Mouse (Mus musculus): ENCODE measurements around the gene Fam222b. TPM values are rescaled to one million over a fixed set of nuclear protein-coding genes. Genes with fewer than 3 reads are reported as not detected.

Fam222b gene
- polyA plus RNA-seq, 1 experiment from 2014 or later = 21.1 TPM

- Histone ChIP-seq H3K9ac (replicated peaks; ENCODE audit: low read depth, low read length) (no peak overlapping the region), H3K4me1 (replicated peaks; ENCODE audit: control insufficient read depth, insufficient read depth, low read length) (no peaks in the 10 kb centered on the region), H3K4me2 (ENCODE audit: low read length) (no peak overlapping the region), H3K4me3 (replicated peaks; ENCODE audit: low read length) (no peak overlapping the region), H3K27ac (ENCODE audit: low read length) (no peak overlapping the region), H3K36me3 (ENCODE audit: control insufficient read depth, insufficient read depth) (peaks cover 3% of the 10 kb centered on the region; the same call in 1 of the 2 replicates), H3K27me3 (replicated peaks; ENCODE audit: control insufficient read depth, insufficient read depth, low read length) (no peaks in the 10 kb centered on the region), H3K9me3 (ENCODE audit: control insufficient read depth, low read length) (no peaks in the 10 kb centered on the region)
- WGBS = 94% methylated on average over 5 of the region's 5 CpGs
- no peak for ATAC-seq
These were observed 10.0 kb downstream of the Fam222b start for GRCm38 (mm10) chr11:78104501-78104900.

GRCm38 (mm10) chr11:78113616-78114015 is 19.2 kb downstream of the Fam222b start:
- H3K4me2 ChIP-seq (ENCODE audit: low read length) = peak overlapping the region; percentile 86; the same call in 1 of the 2 replicates
- peak; percentile 43 for ATAC-seq
- no peak overlapping the region for H3K9ac ChIP-seq (replicated peaks; ENCODE audit: low read depth, low read length)
- no peaks in the 10 kb centered on the region for H3K36me3 ChIP-seq (ENCODE audit: control insufficient read depth, insufficient read depth)
- H3K4me3 ChIP-seq (replicated peaks; ENCODE audit: low read length) = no peak overlapping the region
- H3K4me1 ChIP-seq (replicated peaks; ENCODE audit: control insufficient read depth, insufficient read depth, low read length) = peaks cover 37% of the 10 kb centered on the region
- H3K9me3 ChIP-seq (ENCODE audit: control insufficient read depth, low read length) = no peaks in the 10 kb centered on the region
- 18% methylated on average over 2 of the region's 2 CpGs for WGBS
- no peaks in the 10 kb centered on the region for H3K27me3 ChIP-seq (replicated peaks; ENCODE audit: control insufficient read depth, insufficient read depth, low read length)
- H3K27ac ChIP-seq (ENCODE audit: low read length) = peak overlapping the region; percentile 49; the same call in 1 of the 2 replicates

- WGBS = 10% methylated on average over 19 of the region's 19 CpGs
These were observed 20.4 kb downstream of the Fam222b start for GRCm38 (mm10) chr11:78114676-78115366.

DNA sequence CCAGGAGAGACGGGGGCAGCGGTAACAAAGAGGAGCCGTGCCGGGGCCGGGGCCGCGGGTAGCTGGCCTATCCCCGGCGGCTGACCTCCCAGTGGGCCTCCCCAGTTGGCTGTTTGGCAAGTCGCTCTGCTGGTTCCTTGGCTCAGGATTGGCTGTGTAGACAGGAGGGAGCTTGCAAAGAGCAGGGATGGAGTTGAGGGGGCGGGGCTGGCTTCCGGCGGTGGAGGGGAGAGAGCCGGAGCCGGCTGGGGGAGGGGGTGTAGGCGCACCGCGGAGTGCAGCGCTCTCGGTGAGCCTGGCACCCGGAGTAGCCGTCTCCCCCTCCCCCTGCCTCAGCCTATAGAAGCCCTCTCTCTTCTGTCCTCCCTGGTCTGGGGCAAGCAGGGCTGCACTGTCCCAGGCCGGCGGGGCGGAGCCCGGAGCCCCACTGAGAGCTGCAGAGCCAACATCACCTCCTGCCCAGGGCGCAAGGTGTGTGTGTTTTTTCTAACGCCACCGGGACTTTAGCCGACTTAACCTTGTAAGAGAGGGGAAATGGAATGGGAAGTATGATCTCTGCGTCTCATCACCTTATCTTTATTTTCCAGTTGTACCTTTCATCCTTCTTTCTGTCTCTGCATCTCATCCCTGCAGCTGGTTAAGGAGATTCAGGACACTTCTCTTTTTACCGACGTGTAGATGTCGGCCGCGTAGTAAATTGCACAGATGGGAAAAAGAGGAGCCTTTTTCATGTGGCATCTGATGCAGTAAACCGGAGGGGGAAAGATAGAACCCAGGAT is 21.1 kb downstream of the Fam222b start:
- WGBS = under 1% methylated on average over 34 of the region's 37 CpGs
- Histone ChIP-seq H3K27me3 (replicated peaks; ENCODE audit: control insufficient read depth, insufficient read depth, low read length) (no peaks in the 10 kb centered on the region), H3K9me3 (ENCODE audit: control insufficient read depth, low read length) (no peaks in the 10 kb centered on the region), H3K4me1 (replicated peaks; ENCODE audit: control insufficient read depth, insufficient read depth, low read length) (peaks cover 37% of the 10 kb centered on the region), H3K9ac (replicated peaks; ENCODE audit: low read depth, low read length) (peak overlapping the region; percentile 78), H3K4me2 (ENCODE audit: low read length) (peak overlapping the region; percentile 86), H3K27ac (ENCODE audit: low read length) (peak overlapping the region; percentile 90), H3K36me3 (ENCODE audit: control insufficient read depth, insufficient read depth) (no peaks in the 10 kb centered on the region), H3K4me3 (replicated peaks; ENCODE audit: low read length) (peak overlapping the region; percentile 72)
- ATAC-seq = peak; percentile 98

More at GRCm38 (mm10) chr11:78114676-78115366, 20.4 kb downstream of the Fam222b start:
- Histone ChIP-seq H3K27me3 (replicated peaks; ENCODE audit: control insufficient read depth, insufficient read depth, low read length) (no peaks in the 10 kb centered on the region), H3K36me3 (ENCODE audit: control insufficient read depth, insufficient read depth) (no peaks in the 10 kb centered on the region), H3K27ac (ENCODE audit: low read length) (peak overlapping the region; percentile 90), H3K4me3 (replicated peaks; ENCODE audit: low read length) (peak overlapping the region; percentile 72), H3K4me1 (replicated peaks; ENCODE audit: control insufficient read depth, insufficient read depth, low read length) (peaks cover 37% of the 10 kb centered on the region), H3K9ac (replicated peaks; ENCODE audit: low read depth, low read length) (peak overlapping the region; percentile 78), H3K4me2 (ENCODE audit: low read length) (peak overlapping the region; percentile 86), H3K9me3 (ENCODE audit: control insufficient read depth, low read length) (no peaks in the 10 kb centered on the region)
- ATAC-seq = no peak

DNA sequence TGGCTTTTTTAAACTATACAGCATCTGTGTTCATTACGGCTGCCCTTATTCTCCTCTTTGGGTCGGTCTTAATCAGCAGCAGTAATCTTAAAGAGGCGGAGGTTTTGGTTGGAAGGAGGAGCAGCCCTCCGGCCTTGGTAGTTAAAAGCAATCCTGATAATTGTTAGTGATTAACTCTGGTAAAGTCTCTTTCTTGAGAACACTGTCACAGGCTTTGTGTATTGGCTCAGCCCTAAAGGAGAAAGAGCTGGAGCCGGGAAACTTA is 21.6 kb downstream of the Fam222b start:
- Histone ChIP-seq H3K27ac (ENCODE audit: low read length) (peak overlapping the region; percentile 82), H3K9me3 (ENCODE audit: control insufficient read depth, low read length) (no peaks in the 10 kb centered on the region), H3K9ac (replicated peaks; ENCODE audit: low read depth, low read length) (peak overlapping the region; percentile 78), H3K27me3 (replicated peaks; ENCODE audit: control insufficient read depth, insufficient read depth, low read length) (no peaks in the 10 kb centered on the region), H3K4me1 (replicated peaks; ENCODE audit: control insufficient read depth, insufficient read depth, low read length) (peaks cover 37% of the 10 kb centered on the region), H3K4me2 (ENCODE audit: low read length) (peak overlapping the region; percentile 86), H3K36me3 (ENCODE audit: control insufficient read depth, insufficient read depth) (no peaks in the 10 kb centered on the region), H3K4me3 (replicated peaks; ENCODE audit: low read length) (peak overlapping the region; percentile 72)
- WGBS = 1% methylated on average over 5 of the region's 5 CpGs
- ATAC-seq = no peak

GRCm38 (mm10) chr11:78118467-78118866 is 24.0 kb downstream of the Fam222b start:
- Histone ChIP-seq H3K4me1 (replicated peaks; ENCODE audit: control insufficient read depth, insufficient read depth, low read length) (peaks cover 29% of the 10 kb centered on the region), H3K9me3 (ENCODE audit: control insufficient read depth, low read length) (no peaks in the 10 kb centered on the region), H3K4me2 (ENCODE audit: low read length) (no peak overlapping the region), H3K27ac (ENCODE audit: low read length) (no peak overlapping the region), H3K4me3 (replicated peaks; ENCODE audit: low read length) (no peak overlapping the region), H3K9ac (replicated peaks; ENCODE audit: low read depth, low read length) (no peak overlapping the region), H3K36me3 (ENCODE audit: control insufficient read depth, insufficient read depth) (no peaks in the 10 kb centered on the region), H3K27me3 (replicated peaks; ENCODE audit: control insufficient read depth, insufficient read depth, low read length) (no peaks in the 10 kb centered on the region)
- ATAC-seq = no peak

GRCm38 (mm10) chr11:78119898-78120297 is 25.4 kb downstream of the Fam222b start:
- Histone ChIP-seq H3K27me3 (replicated peaks; ENCODE audit: control insufficient read depth, insufficient read depth, low read length) (no peaks in the 10 kb centered on the region), H3K4me3 (replicated peaks; ENCODE audit: low read length) (no peak overlapping the region), H3K4me1 (replicated peaks; ENCODE audit: control insufficient read depth, insufficient read depth, low read length) (peaks cover 15% of the 10 kb centered on the region), H3K9ac (replicated peaks; ENCODE audit: low read depth, low read length) (no peak overlapping the region), H3K9me3 (ENCODE audit: control insufficient read depth, low read length) (no peaks in the 10 kb centered on the region), H3K4me2 (ENCODE audit: low read length) (no peak overlapping the region), H3K36me3 (ENCODE audit: control insufficient read depth, insufficient read depth) (no peaks in the 10 kb centered on the region), H3K27ac (ENCODE audit: low read length) (no peak overlapping the region)
- ATAC-seq = no peak
- 86% methylated on average over 8 of the region's 8 CpGs for WGBS

DNA sequence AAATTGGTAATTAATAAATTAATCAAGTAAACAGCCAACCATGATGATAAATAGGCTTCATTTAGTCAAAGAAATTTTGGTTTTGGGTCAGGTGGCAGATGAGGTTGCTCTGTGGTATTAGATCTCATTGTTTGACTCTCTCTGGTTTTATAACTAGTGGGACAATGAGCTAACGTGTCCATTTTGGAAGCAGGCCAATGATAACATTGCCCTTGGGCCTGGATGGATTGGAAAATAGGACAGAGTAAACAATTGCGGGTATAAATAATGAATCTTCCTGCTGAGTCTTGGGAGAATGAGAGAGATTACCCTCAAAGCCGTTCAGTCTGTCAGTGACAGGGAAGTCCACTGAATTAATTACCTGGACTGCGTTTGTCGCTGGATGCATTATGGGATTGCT is 26.7 kb downstream of the Fam222b start:
- no peak for ATAC-seq
- Histone ChIP-seq H3K9ac (replicated peaks; ENCODE audit: low read depth, low read length) (no peak overlapping the region), H3K9me3 (ENCODE audit: control insufficient read depth, low read length) (no peaks in the 10 kb centered on the region), H3K36me3 (ENCODE audit: control insufficient read depth, insufficient read depth) (no peaks in the 10 kb centered on the region), H3K4me1 (replicated peaks; ENCODE audit: control insufficient read depth, insufficient read depth, low read length) (peaks cover 9% of the 10 kb centered on the region), H3K4me2 (ENCODE audit: low read length) (no peak overlapping the region), H3K4me3 (replicated peaks; ENCODE audit: low read length) (no peak overlapping the region), H3K27ac (ENCODE audit: low read length) (no peak overlapping the region), H3K27me3 (replicated peaks; ENCODE audit: control insufficient read depth, insufficient read depth, low read length) (no peaks in the 10 kb centered on the region)
- WGBS = 47% methylated on average over 5 of the region's 5 CpGs

DNA sequence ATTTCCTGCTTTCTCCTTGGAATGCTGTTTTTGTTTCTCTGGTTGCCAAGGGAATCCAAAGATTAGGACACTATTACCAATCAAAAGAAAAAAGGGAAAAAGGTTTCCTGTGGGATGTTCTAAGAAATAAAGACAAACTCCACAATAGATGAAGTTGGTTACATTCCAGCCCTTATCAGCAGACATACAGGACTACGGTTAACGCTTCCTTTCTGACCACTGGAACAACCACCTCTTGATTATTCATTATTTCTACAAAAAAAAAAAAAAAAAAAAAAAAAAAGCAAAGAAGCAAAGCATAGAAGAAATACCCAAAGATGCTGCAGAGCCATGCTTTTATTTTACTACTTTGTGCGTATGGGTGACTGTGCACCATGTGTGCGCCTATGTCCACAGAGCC is 28.4 kb downstream of the Fam222b start:
- no peak overlapping the region for H3K9ac ChIP-seq (replicated peaks; ENCODE audit: low read depth, low read length)
- H3K36me3 ChIP-seq (ENCODE audit: control insufficient read depth, insufficient read depth) = no peaks in the 10 kb centered on the region
- 88% methylated on average over 4 of the region's 4 CpGs for WGBS
- no peak overlapping the region for H3K27ac ChIP-seq (ENCODE audit: low read length)
- H3K4me2 ChIP-seq (ENCODE audit: low read length) = no peak overlapping the region
- no peaks in the 10 kb centered on the region for H3K9me3 ChIP-seq (ENCODE audit: control insufficient read depth, low read length)
- H3K4me1 ChIP-seq (replicated peaks; ENCODE audit: control insufficient read depth, insufficient read depth, low read length) = 0 out of 2 replicates have a peak, but pooled peaks cover 3% of the 10 kb centered on the region
- no peaks in the 10 kb centered on the region for H3K27me3 ChIP-seq (replicated peaks; ENCODE audit: control insufficient read depth, insufficient read depth, low read length)
- ATAC-seq = no peak
- H3K4me3 ChIP-seq (replicated peaks; ENCODE audit: low read length) = no peak overlapping the region
